Mouse (Mus musculus): ENCODE measurements around the gene I830077J02Rik.

DNA sequence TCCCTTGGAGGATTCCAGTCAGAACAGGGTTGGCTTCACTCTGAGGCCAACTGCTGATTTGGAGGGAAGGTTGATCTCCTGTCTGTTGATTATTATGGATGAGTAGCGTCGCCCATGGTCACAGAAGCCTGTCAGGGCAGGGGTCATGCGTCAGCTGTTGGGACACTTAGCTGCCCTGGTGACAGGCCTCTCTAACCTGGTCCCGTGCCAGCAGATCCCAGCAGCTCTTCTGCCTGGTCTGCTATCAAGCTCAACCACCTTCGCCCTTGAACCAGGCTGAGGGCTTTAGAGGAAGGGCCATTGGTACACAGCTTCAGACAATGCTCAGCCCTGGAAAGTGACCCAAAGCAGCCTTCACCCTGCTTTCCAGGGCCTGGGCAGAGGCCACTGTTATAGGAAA is 56.4 kb downstream of the I830077J02Rik start:
- TF ChIP-seq POLR2A (IDR thresholded peaks at IDR 0.05; ENCODE audit: borderline replicate concordance, control insufficient read depth, low read depth, low read length) (no peak), CTCF (IDR thresholded peaks at IDR 0.05; ENCODE audit: control insufficient read depth, insufficient read depth, low read length) (no peak)
